Mouse (Mus musculus): Measurements from ENCODE around the gene Gm20388. TPM values are rescaled to one million over a fixed set of nuclear protein-coding genes. Genes with fewer than 3 reads are reported as not detected.
"Not testable (repeated sequence)": the region's sequence is repeated elsewhere in the genome, so short reads cannot be mapped to it uniquely, and the experiment has no call there.

Gene Gm20388
- polyA plus RNA-seq, 1 experiment from 2014 or later = 1.4 TPM

GRCm38 (mm10) chr8:122319708-122320075, 2409.1 kb downstream of the Gm20388 start:
- Histone ChIP-seq H3K4me1 (ENCODE audit: control insufficient read depth, low read depth, low read length) (peaks cover 100% of the 10 kb centered on the region), H3K27me3 (ENCODE audit: control insufficient read depth, insufficient read depth, low read depth, low read length) (no peaks in the 10 kb centered on the region), H3K9ac (ENCODE audit: low read depth, low read length) (peak overlapping the region; percentile 76), H3K4me2 (ENCODE audit: low read depth, low read length) (peak overlapping the region; percentile 70), H3K4me3 (ENCODE audit: low read depth, low read length) (no peak overlapping the region), H3K36me3 (ENCODE audit: control insufficient read depth, insufficient read depth) (peaks cover 35% of the 10 kb centered on the region), H3K9me3 (replicated peaks; ENCODE audit: control insufficient read depth, low read length) (no peaks in the 10 kb centered on the region), H3K27ac (ENCODE audit: low read length) (peak overlapping the region; percentile 99)
- ATAC-seq (ENCODE audit: low read depth) = no peak
- WGBS (ENCODE audit: insufficient replicate concordance) = 28% methylated on average over 7 of the region's 7 CpGs

- Histone ChIP-seq H3K9ac (ENCODE audit: low read depth, low read length) (peak overlapping the region; percentile 76), H3K4me1 (ENCODE audit: control insufficient read depth, low read depth, low read length) (peaks cover 100% of the 10 kb centered on the region), H3K36me3 (ENCODE audit: control insufficient read depth, insufficient read depth) (peaks cover 33% of the 10 kb centered on the region), H3K9me3 (replicated peaks; ENCODE audit: control insufficient read depth, low read length) (no peaks in the 10 kb centered on the region), H3K27ac (ENCODE audit: low read length) (peak overlapping the region; percentile 99), H3K27me3 (ENCODE audit: control insufficient read depth, insufficient read depth, low read depth, low read length) (no peaks in the 10 kb centered on the region), H3K4me3 (ENCODE audit: low read depth, low read length) (no peak overlapping the region), H3K4me2 (ENCODE audit: low read depth, low read length) (peak overlapping the region; percentile 70)
- ATAC-seq (ENCODE audit: low read depth) = no peak
- WGBS (ENCODE audit: insufficient replicate concordance) = 58% methylated on average over 3 of the region's 3 CpGs
Observed at GRCm38 (mm10) chr8:122320541-122320940, 2409.9 kb downstream of the Gm20388 start.

- H3K36me3 ChIP-seq (ENCODE audit: control insufficient read depth, insufficient read depth) = peaks cover 35% of the 10 kb centered on the region
- peaks cover 100% of the 10 kb centered on the region for H3K4me1 ChIP-seq (ENCODE audit: control insufficient read depth, low read depth, low read length)
- no peaks in the 10 kb centered on the region for H3K9me3 ChIP-seq (replicated peaks; ENCODE audit: control insufficient read depth, low read length)
- peak; percentile 85 for ATAC-seq (ENCODE audit: low read depth)
- H3K27ac ChIP-seq (ENCODE audit: low read length) = peak overlapping the region; percentile 99
- 16% methylated on average over 10 of the region's 10 CpGs for WGBS (ENCODE audit: insufficient replicate concordance)
- peak overlapping the region; percentile 76 for H3K9ac ChIP-seq (ENCODE audit: low read depth, low read length)
- peak overlapping the region; percentile 43 for H3K4me3 ChIP-seq (ENCODE audit: low read depth, low read length)
- no peaks in the 10 kb centered on the region for H3K27me3 ChIP-seq (ENCODE audit: control insufficient read depth, insufficient read depth, low read depth, low read length)
- peak overlapping the region; percentile 70 for H3K4me2 ChIP-seq (ENCODE audit: low read depth, low read length)
Observed at GRCm38 (mm10) chr8:122321455-122321921, 2410.8 kb downstream of the Gm20388 start.

GRCm38 (mm10) chr8:122322126-122322525, 2411.5 kb downstream of the Gm20388 start:
- Histone ChIP-seq H3K4me3 (ENCODE audit: low read depth, low read length) (peak overlapping the region; percentile 43), H3K4me1 (ENCODE audit: control insufficient read depth, low read depth, low read length) (peaks cover 100% of the 10 kb centered on the region), H3K4me2 (ENCODE audit: low read depth, low read length) (peak overlapping the region; percentile 70), H3K27me3 (ENCODE audit: control insufficient read depth, insufficient read depth, low read depth, low read length) (no peaks in the 10 kb centered on the region), H3K9ac (ENCODE audit: low read depth, low read length) (peak overlapping the region; percentile 76), H3K9me3 (replicated peaks; ENCODE audit: control insufficient read depth, low read length) (no peaks in the 10 kb centered on the region), H3K36me3 (ENCODE audit: control insufficient read depth, insufficient read depth) (peaks cover 35% of the 10 kb centered on the region), H3K27ac (ENCODE audit: low read length) (peak overlapping the region; percentile 99)
- 42% methylated on average over 7 of the region's 7 CpGs for WGBS (ENCODE audit: insufficient replicate concordance)
- no peak for ATAC-seq (ENCODE audit: low read depth)

GRCm38 (mm10) chr8:122322792-122323191, 2412.2 kb downstream of the Gm20388 start:
- ATAC-seq (ENCODE audit: low read depth) = peak; percentile 25

GRCm38 (mm10) chr8:122323951-122324402, 2413.3 kb downstream of the Gm20388 start:
- 7% methylated on average over 13 of the region's 13 CpGs for WGBS (ENCODE audit: insufficient replicate concordance)
- Histone ChIP-seq H3K4me1 (ENCODE audit: control insufficient read depth, low read depth, low read length) (peaks cover 100% of the 10 kb centered on the region), H3K27ac (ENCODE audit: low read length) (peak overlapping the region; percentile 99), H3K36me3 (ENCODE audit: control insufficient read depth, insufficient read depth) (peaks cover 38% of the 10 kb centered on the region), H3K4me3 (ENCODE audit: low read depth, low read length) (peak overlapping the region; percentile 23), H3K4me2 (ENCODE audit: low read depth, low read length) (peak overlapping the region; percentile 70), H3K9ac (ENCODE audit: low read depth, low read length) (peak overlapping the region; percentile 76)
- not testable (repeated sequence) for H3K9me3 ChIP-seq (replicated peaks; ENCODE audit: control insufficient read depth, low read length); H3K27me3 ChIP-seq (ENCODE audit: control insufficient read depth, insufficient read depth, low read depth, low read length)
- 0 out of 2 replicates have a peak, but pooled peaks have one; percentile 3 for ATAC-seq (ENCODE audit: low read depth)

More at GRCm38 (mm10) chr8:122322792-122323191, 2412.2 kb downstream of the Gm20388 start:
- peaks cover 34% of the 10 kb centered on the region for H3K36me3 ChIP-seq (ENCODE audit: control insufficient read depth, insufficient read depth)
- H3K9me3 ChIP-seq (replicated peaks; ENCODE audit: control insufficient read depth, low read length) = no peaks in the 10 kb centered on the region
- peak overlapping the region; percentile 43 for H3K4me3 ChIP-seq (ENCODE audit: low read depth, low read length)
- no peaks in the 10 kb centered on the region for H3K27me3 ChIP-seq (ENCODE audit: control insufficient read depth, insufficient read depth, low read depth, low read length)
- H3K27ac ChIP-seq (ENCODE audit: low read length) = peak overlapping the region; percentile 99
- peaks cover 100% of the 10 kb centered on the region for H3K4me1 ChIP-seq (ENCODE audit: control insufficient read depth, low read depth, low read length)
- peak overlapping the region; percentile 76 for H3K9ac ChIP-seq (ENCODE audit: low read depth, low read length)
- 14% methylated on average over 11 of the region's 11 CpGs for WGBS (ENCODE audit: insufficient replicate concordance)
- H3K4me2 ChIP-seq (ENCODE audit: low read depth, low read length) = peak overlapping the region; percentile 70

- peak overlapping the region; percentile 99 for H3K27ac ChIP-seq (ENCODE audit: low read length)
- H3K27me3 ChIP-seq (ENCODE audit: control insufficient read depth, insufficient read depth, low read depth, low read length) = no peaks in the 10 kb centered on the region
- no peak overlapping the region for H3K4me2 ChIP-seq (ENCODE audit: low read depth, low read length)
- no peak for ATAC-seq (ENCODE audit: low read depth)
- no peak overlapping the region for H3K4me3 ChIP-seq (ENCODE audit: low read depth, low read length)
- H3K4me1 ChIP-seq (ENCODE audit: control insufficient read depth, low read depth, low read length) = peaks cover 100% of the 10 kb centered on the region
- peak overlapping the region; percentile 43 for H3K9ac ChIP-seq (ENCODE audit: low read depth, low read length)
- 50% methylated on average over 2 of the region's 2 CpGs for WGBS (ENCODE audit: insufficient replicate concordance)
- H3K9me3 ChIP-seq (replicated peaks; ENCODE audit: control insufficient read depth, low read length) = no peaks in the 10 kb centered on the region
- peaks cover 40% of the 10 kb centered on the region for H3K36me3 ChIP-seq (ENCODE audit: control insufficient read depth, insufficient read depth)
Observed at GRCm38 (mm10) chr8:122325196-122325595, 2414.6 kb downstream of the Gm20388 start.

GRCm38 (mm10) chr8:122326114-122326542, 2415.5 kb downstream of the Gm20388 start:
- Histone ChIP-seq H3K27ac (ENCODE audit: low read length) (peak overlapping the region; percentile 99), H3K4me1 (ENCODE audit: control insufficient read depth, low read depth, low read length) (peaks cover 100% of the 10 kb centered on the region), H3K9me3 (replicated peaks; ENCODE audit: control insufficient read depth, low read length) (no peaks in the 10 kb centered on the region), H3K27me3 (ENCODE audit: control insufficient read depth, insufficient read depth, low read depth, low read length) (no peaks in the 10 kb centered on the region), H3K9ac (ENCODE audit: low read depth, low read length) (peak overlapping the region; percentile 43), H3K4me3 (ENCODE audit: low read depth, low read length) (no peak overlapping the region), H3K36me3 (ENCODE audit: control insufficient read depth, insufficient read depth) (peaks cover 41% of the 10 kb centered on the region), H3K4me2 (ENCODE audit: low read depth, low read length) (peak overlapping the region; percentile 35)
- 18% methylated on average over 14 of the region's 14 CpGs for WGBS (ENCODE audit: insufficient replicate concordance)
- ATAC-seq (ENCODE audit: low read depth) = no peak

- ATAC-seq (ENCODE audit: low read depth) = no peak
- Histone ChIP-seq H3K36me3 (ENCODE audit: control insufficient read depth, insufficient read depth) (peaks cover 59% of the 10 kb centered on the region), H3K9ac (ENCODE audit: low read depth, low read length) (peak overlapping the region; percentile 58), H3K4me1 (ENCODE audit: control insufficient read depth, low read depth, low read length) (peaks cover 88% of the 10 kb centered on the region), H3K9me3 (replicated peaks; ENCODE audit: control insufficient read depth, low read length) (peaks cover 3% of the 10 kb centered on the region), H3K4me2 (ENCODE audit: low read depth, low read length) (peak overlapping the region; percentile 52), H3K27me3 (ENCODE audit: control insufficient read depth, insufficient read depth, low read depth, low read length) (no peaks in the 10 kb centered on the region), H3K4me3 (ENCODE audit: low read depth, low read length) (peak overlapping the region; percentile 10; the same call in 1 of the 2 replicates), H3K27ac (ENCODE audit: low read length) (peak overlapping the region; percentile 99)
- WGBS (ENCODE audit: insufficient replicate concordance) = 63% methylated on average over 7 of the region's 8 CpGs
Observed at GRCm38 (mm10) chr8:122329072-122329471, 2418.4 kb downstream of the Gm20388 start.

Measured in liver, embryonic 16.5 days (tissue).